Mouse (Mus musculus) gastrocnemius, adult 18-20 months (tissue): ENCODE data around the gene Ap1m1. TPM values are rescaled to one million over a fixed set of nuclear protein-coding genes. Genes with fewer than 3 reads are reported as not detected.

Experiments used
- DNase-seq: peaks from one replicate; pipeline ENCODE4 v3.0.0; 2021; ENCODE audit warnings: low spot score
- total RNA-seq, 2 experiments: library from RNA; stranded (reverse); gene quantifications; 2 replicates each; pipeline ENCODE4 v1.2.3; 2021

The Ap1m1 gene
- total RNA-seq, 2 experiments from 2014 or later: 20.9 to 21.8 TPM

DNA sequence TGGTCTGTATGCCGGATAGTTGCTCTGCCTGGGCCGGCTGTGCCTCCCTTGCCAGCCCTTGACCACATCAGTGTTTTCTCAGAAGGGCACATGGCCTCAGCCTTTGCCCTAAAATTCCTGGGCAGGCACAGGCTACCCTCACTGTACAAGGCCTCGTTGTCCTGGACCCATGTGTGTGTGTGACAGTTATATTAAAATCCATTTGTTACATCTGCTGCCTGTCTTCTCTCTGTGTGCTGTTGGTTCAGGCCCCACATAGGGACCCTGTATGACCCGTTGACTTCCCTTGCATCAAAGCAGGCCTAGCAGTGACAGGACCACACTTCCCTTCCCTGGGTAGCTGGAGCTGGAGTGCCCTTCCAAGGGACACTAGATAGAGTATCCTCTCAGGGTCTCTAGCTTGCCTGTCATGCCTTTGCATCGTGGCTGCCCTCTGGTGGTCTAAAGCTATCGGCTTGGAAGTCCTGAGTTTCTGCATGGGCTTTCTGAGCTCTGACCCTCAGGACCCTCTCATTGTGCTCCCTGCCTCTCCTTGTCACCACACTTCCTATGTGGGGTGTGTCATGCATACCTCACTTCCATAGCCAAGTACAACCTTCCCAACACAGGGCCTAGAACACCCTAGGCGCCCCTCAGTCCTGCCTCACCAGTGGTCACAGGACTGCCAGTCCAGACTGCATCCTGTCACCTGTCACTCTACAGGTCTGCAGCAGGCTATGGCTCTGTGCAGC, 17.5 kb downstream of the Ap1m1 start:
- DNase-seq: no peak

DNA sequence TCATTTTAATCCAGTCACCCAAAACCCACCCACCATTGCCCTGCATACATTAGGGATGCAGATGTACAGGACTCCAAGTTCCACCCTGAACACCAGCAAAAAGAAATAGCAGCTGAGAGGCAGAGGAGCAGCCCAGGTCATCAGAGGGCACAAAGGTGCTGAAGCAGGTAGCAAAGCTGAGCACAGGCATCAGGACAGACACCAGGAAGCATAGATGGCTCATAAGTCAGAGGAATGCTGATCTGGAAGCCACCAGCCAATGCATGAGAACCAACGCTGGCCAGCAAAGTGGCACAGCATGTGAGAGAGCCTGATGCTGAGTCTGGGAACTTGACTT, 18.1 kb downstream of the Ap1m1 start:
- DNase-seq: no peak

DNA sequence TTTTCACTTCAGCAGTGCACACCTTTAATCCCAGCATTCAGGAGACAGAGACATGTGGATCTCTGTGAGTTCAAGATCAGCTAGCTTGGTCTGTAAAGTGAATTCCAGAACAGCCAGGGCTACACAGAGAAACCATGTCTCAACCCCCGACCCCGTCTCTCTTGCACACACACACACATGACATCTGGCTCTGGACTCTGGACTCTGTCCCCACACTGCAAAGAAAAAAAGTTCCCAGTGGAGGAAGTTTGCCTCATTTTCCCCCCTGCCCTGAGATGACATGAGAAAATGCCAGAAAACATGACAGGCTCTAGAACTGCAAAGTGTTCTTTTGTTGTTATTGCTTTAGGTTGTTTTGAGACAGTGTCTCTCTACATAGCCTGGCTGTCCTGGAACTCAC, 20.0 kb downstream of the Ap1m1 start:
- no peak for DNase-seq

DNA sequence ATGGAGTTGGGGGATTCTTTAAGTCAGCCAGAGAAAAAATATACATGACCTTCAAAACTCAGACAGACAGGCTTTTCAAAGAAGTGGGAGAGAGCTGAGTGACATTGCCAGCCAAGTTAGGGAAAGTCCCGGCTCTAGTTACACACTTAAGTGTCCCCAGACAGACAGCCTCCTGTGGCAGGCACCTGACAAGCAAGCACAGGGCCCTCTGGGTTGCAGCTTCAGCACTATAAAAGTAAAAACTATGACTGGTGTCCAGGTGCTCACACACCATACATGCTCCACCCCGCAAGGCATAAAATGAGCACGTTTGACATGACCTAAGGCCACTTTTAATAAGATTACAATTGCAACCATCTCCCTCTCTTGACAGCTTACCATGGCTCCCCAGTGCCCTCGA, 20.8 kb downstream of the Ap1m1 start:
- peak; percentile 38 for DNase-seq

DNA sequence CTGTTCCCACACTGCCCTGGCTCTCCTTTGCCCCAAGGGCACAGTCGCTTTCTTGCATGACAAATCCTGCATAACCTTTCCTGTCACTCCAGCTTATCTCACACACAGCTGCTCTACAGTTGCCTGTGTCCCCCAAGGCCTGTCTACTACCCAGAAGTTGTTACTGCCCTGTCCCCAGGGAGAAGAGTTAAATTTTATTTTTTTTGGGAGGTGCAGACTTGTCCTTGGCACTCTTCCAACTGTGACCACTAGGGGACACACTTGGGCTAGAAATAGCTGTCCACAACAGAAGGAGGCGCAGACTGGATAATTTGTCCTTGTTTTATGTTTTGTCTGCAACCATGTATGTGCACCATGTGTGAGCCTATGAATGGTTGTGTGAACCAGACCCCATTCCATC, 21.2 kb downstream of the Ap1m1 start:
- peak; percentile 71 for DNase-seq

DNA sequence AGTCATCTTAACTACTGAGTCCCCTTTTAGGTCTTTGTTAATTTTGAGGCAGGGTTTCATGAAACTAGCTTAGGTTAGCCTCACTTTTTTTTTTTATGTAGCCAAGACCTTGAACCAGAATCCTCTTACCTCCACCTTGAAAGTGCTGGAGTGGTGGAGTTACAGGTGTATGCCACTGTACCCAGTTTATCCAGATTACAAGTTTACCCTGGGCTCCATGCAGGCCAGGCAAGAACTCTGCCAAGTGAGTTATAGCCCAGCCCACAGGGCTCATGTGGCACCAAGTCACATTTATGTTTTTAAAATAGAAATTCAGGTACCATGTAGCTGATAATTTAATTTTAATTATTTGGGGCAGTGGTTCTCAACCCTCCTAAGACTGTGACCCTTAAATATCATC, 21.6 kb downstream of the Ap1m1 start:
- no peak for DNase-seq

DNA sequence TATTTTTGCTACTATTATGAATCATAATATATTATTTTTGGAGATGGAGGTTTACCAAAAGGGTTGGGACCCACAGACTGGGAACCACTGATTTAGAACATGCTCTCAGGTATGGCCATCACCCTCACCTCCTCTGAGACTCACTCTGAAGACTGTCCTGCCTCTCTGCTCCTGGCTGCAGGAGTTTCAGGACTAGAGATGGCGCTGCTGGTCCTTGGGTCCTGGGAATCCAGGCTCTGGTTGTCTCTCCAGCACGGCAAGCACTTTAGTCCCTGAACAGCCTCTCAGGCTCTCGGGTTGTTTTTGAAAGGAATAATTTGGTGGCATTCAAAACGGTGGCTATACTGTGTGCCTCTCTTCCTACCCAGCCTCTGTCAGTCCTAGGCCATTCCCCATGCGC, 22.1 kb downstream of the Ap1m1 start:
- no peak for DNase-seq

DNA sequence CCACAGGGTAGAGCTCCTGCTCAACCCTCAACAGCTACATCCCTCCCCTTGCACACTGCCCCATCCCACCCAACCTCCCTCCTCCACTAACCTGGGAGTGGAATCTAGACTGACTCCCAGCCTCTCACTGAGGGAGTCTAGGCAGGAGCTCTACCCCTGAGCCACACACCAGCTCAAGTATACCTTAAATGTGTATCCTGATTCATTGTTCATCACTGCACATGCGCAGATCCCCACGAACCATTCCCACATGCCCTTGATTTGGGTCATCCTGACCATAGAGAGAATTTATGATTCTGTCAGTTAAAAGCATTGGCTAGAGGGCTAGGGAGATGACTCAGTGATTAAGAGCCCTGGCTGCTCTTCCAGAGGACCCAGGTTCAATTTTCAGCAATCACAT, 22.9 kb downstream of the Ap1m1 start:
- no peak for DNase-seq

DNA sequence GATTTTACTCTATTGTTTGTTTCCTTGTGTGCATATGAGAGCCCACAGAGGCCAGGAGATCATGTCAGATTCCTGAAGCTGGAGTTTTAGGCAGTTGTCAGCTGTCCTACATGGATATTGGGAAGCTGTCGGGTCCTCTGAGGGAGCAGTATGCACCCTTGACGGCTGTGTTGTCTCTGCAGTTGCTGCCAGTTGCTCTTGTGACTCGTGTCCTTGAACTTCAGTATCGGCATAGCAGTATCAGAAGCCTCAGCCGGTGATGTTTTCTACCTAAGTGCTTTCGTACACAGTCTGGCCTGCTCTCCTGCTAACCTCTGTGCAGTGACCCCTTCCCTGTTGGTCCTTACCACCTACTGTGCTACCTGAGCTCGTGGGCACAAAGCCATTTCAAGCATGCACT, 23.6 kb downstream of the Ap1m1 start:
- no peak for DNase-seq

DNA sequence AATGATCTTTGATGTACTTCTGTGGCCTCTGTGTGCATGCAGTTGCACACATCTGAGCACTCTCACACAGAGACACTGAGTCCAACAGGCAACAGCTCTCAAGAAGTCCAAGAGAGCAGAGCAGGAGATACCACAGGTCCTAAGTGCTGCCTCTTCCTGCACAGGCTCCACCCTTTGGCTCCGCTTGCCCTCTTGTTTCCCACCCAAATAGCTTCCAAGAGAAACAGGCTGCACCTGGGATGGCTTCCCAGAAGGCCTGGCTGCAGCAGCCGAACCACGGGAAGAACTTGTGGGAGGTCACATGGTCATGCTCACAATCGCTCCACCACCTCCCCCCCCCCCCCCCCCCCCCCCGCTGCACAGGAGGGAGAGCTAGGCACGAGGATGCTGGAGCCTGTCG, 25.5 kb downstream of the Ap1m1 start:
- peak; percentile 41 for DNase-seq

DNA sequence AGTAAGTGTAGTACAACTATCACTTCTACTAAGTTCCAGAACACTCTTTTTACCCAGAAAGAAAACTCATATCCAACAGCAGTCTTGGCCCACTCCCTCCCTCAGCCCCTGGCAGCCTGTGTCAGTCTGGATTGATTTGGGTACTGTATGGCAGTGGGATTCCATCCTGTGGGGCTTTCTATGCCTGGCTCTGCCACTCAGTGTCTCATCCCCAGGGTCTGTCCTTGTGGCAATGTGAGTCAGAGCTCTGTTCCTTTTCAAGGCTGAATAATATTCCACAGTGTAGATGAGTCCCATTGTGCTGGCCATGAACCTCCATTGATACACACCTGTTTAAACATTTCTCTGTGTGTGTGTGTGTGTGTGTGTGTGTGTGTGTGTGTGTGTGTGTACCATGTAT, 26.9 kb downstream of the Ap1m1 start:
- no peak for DNase-seq

DNA sequence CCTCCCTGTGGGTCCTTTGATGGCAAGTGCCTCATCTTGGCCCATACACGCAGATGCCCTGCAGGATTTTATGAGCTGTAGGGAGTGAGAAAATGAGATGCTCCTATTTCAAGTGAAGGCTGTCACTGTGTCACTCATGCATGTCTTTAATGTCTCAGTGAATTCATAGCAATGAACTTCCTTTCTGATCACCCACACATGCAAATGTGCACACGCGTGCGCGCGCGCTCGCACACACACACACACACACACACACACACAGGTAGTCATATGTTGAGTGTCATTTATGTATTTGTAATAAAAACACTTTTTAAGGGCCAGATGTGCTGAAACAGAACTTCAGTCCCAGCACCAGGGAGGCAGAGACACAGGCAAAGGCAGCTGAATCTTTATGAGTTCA, 27.3 kb downstream of the Ap1m1 start:
- no peak for DNase-seq

DNA sequence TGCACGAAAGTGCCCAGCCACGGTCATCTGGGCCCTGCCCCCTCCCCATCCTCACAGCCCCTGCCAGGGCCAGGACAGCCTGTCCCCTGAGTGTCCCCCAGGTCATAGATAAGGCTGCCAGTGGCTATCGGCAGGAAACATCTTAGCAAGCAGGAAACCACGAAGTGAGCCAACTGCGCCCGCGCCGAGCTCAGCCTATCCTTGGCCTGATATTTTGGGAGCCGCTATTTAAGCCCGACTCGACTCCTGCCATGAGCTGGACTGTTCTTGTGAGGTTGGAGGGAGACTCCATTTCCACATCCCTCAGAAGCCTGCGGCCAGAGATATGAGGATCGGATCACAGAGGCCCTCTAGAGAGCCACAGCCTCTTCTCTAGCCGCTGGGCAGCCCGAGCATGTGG, 28.5 kb downstream of the Ap1m1 start:
- peak; percentile 70 for DNase-seq

DNA sequence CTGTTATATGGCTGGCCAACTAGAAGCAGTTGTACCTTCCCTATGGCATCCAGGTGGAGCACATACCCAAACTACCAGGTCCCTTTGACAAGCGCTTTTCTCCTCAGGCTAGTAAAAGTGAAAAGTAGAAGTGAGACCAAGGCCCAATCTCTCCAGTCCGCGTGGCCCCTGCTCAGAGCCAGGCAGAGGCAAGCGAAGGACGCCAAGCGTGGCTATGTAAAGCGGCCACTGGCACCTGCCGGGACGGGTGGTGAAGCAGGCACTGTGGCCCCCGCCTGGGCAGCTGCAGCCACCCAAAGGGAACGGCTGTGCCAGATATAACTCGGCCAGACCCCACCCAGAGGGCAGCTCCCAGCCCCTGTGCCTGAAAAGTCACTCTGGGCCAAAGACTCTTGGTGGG, 30.8 kb downstream of the Ap1m1 start:
- no peak for DNase-seq

DNA sequence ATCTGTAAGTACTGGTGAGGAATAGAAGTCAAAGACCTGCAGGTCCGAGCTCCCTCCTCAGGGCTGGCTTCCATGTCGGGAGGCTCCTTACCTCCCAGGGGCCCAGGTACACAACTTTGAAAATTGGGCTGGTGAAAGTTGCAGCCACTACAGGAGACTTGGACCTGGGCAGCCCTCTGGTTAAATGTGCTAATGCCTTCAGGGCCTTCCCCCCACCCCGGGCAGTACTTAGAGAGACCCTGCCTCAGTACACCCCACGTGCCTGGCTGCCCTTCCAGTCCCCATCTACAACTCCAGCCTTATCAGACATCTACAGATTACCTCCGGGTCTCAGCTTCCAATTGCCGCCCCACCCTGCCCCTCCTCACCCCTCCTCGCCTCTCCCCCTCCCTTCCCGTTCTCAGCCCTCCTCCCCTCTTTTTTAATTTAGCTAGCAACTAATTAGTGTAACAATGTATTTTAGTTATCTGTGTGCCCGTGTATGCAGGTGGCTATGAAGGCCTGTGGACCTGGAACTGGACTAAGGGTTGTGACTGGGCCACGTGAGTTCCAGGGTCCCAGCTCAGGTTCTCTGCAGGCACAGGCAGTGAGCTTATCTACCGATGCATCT, 31.3 kb downstream of the Ap1m1 start:
- DNase-seq: no peak

DNA sequence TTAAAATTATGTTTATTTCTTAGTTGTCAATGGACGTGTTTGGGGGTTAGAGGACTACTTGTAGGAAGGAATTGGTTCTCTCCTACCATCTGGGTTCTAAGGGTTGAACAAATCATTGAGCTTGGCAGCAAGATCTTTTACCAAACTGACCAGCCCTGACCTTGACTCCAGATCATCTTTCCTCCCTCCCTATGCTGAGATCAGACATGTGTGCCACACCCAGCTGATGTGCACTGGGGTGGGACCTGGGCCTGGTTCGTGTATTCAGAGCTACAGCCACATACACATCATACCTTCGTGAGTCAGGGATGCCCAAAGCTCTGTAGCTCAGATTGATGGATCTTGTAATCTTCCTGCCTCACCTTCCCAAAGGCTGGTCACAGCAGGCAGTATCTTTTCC, 31.9 kb downstream of the Ap1m1 start:
- no peak for DNase-seq

DNA sequence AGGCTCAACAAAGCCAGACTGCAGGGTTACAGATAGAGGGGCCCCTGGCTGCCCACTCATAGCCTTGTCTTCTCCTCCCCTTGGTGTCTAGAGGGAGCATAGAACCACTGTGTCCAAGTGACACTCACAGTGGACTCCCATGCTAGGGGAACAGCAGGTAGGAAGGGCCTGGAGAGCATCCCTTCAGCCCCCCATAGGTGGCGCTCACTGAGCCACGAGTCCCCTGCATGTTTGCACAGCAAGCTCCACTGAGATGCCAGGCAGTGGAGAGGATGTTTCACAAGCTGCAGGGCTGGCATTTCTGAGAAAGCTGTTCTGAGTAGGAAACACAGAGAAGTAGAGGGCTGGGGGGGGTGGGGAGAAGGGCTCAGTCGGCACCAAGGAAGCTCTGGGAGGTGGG, 32.5 kb downstream of the Ap1m1 start:
- peak; percentile 66 for DNase-seq

DNA sequence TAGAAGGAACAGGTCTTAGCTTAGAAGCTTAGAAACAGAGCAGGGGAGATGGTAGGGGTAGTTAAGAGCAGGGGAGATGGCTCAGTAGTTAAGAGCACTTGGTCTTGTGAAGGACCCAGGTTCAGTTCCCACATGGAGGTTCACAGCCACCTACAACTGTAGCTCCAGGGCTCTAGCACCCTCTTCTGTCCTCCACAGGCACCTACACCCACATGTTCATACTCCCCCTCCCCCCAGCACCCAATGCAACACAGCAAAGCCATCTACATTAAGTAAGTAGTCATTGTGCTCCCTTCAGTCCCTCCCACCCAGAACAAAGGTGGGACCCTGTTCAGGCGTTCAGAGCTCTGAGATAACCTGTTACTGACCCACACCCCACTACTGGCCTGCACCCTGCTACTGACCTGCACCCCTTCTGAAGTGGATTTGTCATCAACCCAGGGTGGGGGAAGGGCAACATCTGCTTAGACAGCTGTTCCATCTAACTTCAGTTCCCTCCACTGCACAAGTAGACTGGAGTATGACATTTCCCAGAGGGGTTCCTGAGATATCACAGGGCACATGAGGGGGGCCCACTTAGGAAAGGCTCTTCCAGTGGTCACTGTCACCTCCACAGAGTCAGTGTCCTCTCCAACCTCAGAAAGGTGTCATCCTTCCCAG, 33.4 kb downstream of the Ap1m1 start:
- no peak for DNase-seq

DNA sequence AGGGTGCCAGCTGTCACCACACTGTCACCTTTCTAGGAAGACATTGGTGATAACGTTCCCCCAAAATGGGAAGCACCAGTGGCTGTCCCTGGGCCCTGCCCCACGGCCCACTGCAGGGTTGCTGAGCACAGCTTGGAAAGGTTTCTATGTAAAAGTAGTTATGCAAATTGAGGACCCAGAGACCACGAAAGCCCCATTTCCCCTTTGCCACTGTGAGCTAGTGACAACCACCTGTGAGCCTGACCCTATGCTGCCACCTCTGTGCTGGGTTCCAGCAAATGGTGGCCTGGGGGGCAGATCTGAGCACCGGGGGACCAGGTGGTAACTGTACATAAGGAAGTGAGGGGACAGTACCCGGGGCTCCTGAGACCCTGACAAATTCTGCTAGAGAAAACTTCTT, 34.0 kb downstream of the Ap1m1 start:
- no peak for DNase-seq

DNA sequence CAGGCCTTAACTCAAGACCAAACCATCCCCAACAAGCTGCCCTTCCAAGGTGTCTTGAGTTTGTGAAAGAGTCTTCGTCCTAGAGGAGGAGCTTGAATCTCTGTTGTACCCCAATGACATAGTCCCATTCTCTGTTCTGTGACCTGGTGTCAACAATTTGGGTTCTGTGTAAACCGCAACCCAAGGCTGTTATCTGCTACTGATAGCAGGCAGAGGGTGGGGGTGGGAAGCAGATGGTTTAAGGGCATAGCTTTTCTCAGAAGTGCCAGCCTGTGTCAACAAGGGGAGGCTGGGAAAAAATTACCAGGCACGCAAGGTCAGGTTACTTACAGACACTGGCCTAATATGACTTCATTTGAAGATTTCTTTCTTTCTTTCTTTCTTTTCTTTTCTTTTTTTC, 37.4 kb downstream of the Ap1m1 start:
- no peak for DNase-seq

DNA sequence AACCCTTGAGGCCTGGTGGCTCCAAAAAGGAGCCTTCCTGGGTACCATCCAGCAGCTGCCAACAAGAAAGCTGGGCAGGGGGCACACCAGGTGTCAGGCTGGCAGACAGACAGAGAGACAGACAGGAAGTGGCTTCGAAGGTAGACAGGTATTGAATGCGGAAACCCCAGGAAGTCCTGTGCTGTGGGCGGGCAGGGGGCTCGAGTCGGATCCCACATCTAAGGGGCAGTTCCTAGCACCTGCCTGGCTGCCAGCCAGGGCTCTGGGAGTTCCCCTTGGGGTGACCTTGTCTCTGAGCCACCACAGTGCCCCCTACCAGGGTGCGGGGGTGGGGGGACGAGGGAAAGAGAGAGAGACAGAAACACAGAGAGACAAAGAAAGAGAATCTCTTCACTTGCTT, 39.3 kb downstream of the Ap1m1 start:
- no peak for DNase-seq

DNA sequence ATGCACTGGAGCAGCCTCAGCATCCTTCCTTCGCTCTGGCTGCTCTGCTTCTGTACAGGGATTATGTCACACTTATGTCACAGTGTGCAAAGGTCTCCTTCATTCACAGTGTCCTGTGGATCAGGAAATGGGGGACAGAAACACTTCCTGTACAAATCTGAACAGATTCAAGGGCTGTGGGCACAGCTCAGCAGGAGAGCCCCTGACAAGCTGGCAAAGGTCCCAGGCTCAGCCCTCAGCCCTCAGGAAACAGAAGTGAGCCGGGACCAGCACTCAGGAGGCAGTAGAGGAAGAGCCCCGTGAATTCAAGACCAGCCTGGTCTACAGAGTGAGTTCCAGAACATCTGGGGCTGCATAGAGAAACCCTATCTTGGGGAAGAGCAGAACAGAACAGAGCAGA, 41.8 kb downstream of the Ap1m1 start:
- no peak for DNase-seq

DNA sequence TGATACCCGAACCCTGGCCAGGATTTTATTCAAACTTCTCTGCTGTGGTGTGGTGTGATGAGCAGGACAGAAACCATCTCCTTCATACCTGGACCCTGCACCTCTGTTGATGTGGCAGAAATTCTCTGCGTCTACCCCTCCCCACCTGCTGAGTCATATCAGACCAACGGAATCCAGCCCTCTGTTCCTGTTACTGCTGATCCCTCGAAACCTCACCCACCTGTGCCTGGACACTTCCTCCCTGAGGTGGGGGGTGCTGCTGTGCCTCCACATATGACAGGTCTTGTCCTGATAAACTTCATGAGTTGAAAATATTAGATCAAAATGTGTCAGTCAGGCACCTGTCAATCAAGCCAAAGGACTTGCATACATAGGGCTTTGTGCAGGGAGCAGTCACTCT, 45.5 kb downstream of the Ap1m1 start:
- no peak for DNase-seq
